Mouse (Mus musculus) heart, embryonic 14.5 days (tissue): ENCODE results near the gene Slc27a4. TPM values are rescaled to one million over a fixed set of nuclear protein-coding genes. Genes with fewer than 3 reads are reported as not detected.

ENCODE experiments used
- ATAC-seq: fragments of 200-750 bp; cut with Nextera tagmentation; 2 replicates; pipeline ENCODE4 v1.8.0; 2017; ENCODE audit warnings: low read depth, moderate TSS enrichment; ENCODE audit not compliant: insufficient number of reproducible peaks, insufficient read depth, low FRiP score
- H3K27ac ChIP-seq, 2 experiments: fragments of 200-500 bp in 1 of 2; fragments of 300-500 bp in 1 of 2; sonication (generic) in 1 of 2; replicated peaks in 1 of 2; 2 replicates each; pipeline ENCODE4 v1.5.1; 2012 to 2014; ENCODE audit warnings: low read depth in 2 of 2, low read length in 2 of 2, control low read depth in 1 of 2, mild to moderate bottlenecking in 1 of 2, mixed read lengths in 1 of 2; ENCODE audit not compliant: control insufficient read depth in 1 of 2, insufficient read depth in 1 of 2
- H3K27me3 ChIP-seq: fragments of 300-500 bp; sonication (generic); 2 replicates; pipeline ENCODE4 v1.6.1; 2014; ENCODE audit warnings: mild to moderate bottlenecking, low read length, control low read depth; ENCODE audit not compliant: control insufficient read depth, insufficient read depth
- H3K36me3 ChIP-seq: fragments of 300-500 bp; sonication (generic); 2 replicates; pipeline ENCODE4 v1.6.1; 2014; ENCODE audit warnings: mild to moderate bottlenecking, control low read depth, low read length, mixed read lengths; ENCODE audit not compliant: control insufficient read depth, insufficient read depth
- H3K4me1 ChIP-seq, 2 experiments: fragments of 200-500 bp in 1 of 2; fragments of 300-500 bp in 1 of 2; sonication (generic) in 1 of 2; 2 replicates each; pipeline ENCODE4 v1.6.1; 2012 to 2014; ENCODE audit warnings: low read length in 2 of 2, control low read depth in 1 of 2, mixed read lengths in 1 of 2; ENCODE audit not compliant: control insufficient read depth in 2 of 2, insufficient read depth in 2 of 2
- H3K4me2 ChIP-seq: fragments of 300-500 bp; sonication (generic); 2 replicates; pipeline ENCODE4 v1.6.1; 2014; ENCODE audit warnings: mild to moderate bottlenecking, low read length
- H3K4me3 ChIP-seq, 2 experiments: fragments of 200-500 bp in 1 of 2; fragments of 300-500 bp in 1 of 2; sonication (generic) in 1 of 2; 2 replicates each; pipeline ENCODE4 v1.5.1; 2012 to 2014; ENCODE audit warnings: low read length in 2 of 2, mild to moderate bottlenecking in 2 of 2, control low read depth in 1 of 2, low read depth in 1 of 2, moderate library complexity in 1 of 2; ENCODE audit not compliant: control insufficient read depth in 1 of 2, insufficient read depth in 1 of 2
- H3K9ac ChIP-seq: fragments of 300-500 bp; sonication (generic); 2 replicates; pipeline ENCODE4 v1.6.1; 2014; ENCODE audit warnings: mild to moderate bottlenecking, low read length
- H3K9me3 ChIP-seq: fragments of 300-500 bp; sonication (generic); 2 replicates; pipeline ENCODE4 v1.6.1; 2016; ENCODE audit warnings: low read length, control low read depth; ENCODE audit not compliant: control insufficient read depth
- WGBS: fragments of 180-500 bp; shearing (Covaris S2); extraction: QIAGEN DNeasy Blood & Tissue Kit; methylation state at CpG from one replicate; pipeline ENCODE4 v1.1.7; 2014; 5-methylcytosine and 5-hydroxymethylcytosine counted together
- polyA plus RNA-seq: library from polyadenylated mRNA; unstranded; fragments of >200 nt; fragmentation: Nextera tagmentation; extraction: Ambion mirVana; gene quantifications from 2 replicates; pipeline ENCODE4 v1.2.1, GENCODE M21; 2014

Gene Slc27a4
- polyA plus RNA-seq, 1 experiment from 2014 or later = 9.5 TPM

GRCm38 (mm10) chr2:29803400-29803831, 982 bp downstream of the Slc27a4 start:
- no peaks in the 10 kb centered on the region for H3K9me3 ChIP-seq
- peak overlapping the region; percentile 88 for H3K9ac ChIP-seq
- ATAC-seq = no peak
- no peaks in the 10 kb centered on the region for H3K27me3 ChIP-seq
- H3K4me3 ChIP-seq = peak overlapping the region; percentile 78 to 79
- peaks cover 42% of the 10 kb centered on the region for H3K36me3 ChIP-seq
- peak overlapping the region in 1 of 2 experiments; percentile 73; a peak in 1 of 4 replicates for H3K27ac ChIP-seq
- peak overlapping the region; percentile 96 for H3K4me2 ChIP-seq
- WGBS = 15% methylated on average over 6 of the region's 6 CpGs
- peaks cover 2 to 9% of the 10 kb centered on the region in 2 experiments; a peak in 3 of 4 replicates for H3K4me1 ChIP-seq

- ATAC-seq = no peak
Measured at GRCm38 (mm10) chr2:29815678-29816371, 13.4 kb downstream of the Slc27a4 start.

GRCm38 (mm10) chr2:29817426-29818232, 15.2 kb downstream of the Slc27a4 start:
- Histone ChIP-seq H3K36me3 (peaks cover 33% of the 10 kb centered on the region), H3K27me3 (no peaks in the 10 kb centered on the region), H3K27ac (peak overlapping the region in 1 of 2 experiments; percentile 26; a peak in 1 of 4 replicates), H3K4me2 (peak overlapping the region; percentile 40), H3K4me3 (no peak overlapping the region), H3K9me3 (no peaks in the 10 kb centered on the region), H3K4me1 (peaks cover 10 to 18% of the 10 kb centered on the region in 2 experiments), H3K9ac (no peak overlapping the region)
- peak; percentile 33; the same call in 1 of the 2 replicates for ATAC-seq
- 35% methylated on average over 8 of the region's 8 CpGs for WGBS

More at GRCm38 (mm10) chr2:29815678-29816371, 13.4 kb downstream of the Slc27a4 start:
- H3K9ac ChIP-seq = no peak overlapping the region
- WGBS = 77% methylated on average over 11 of the region's 11 CpGs
- H3K27me3 ChIP-seq = no peaks in the 10 kb centered on the region
- H3K36me3 ChIP-seq = peaks cover 51% of the 10 kb centered on the region
- no peaks in the 10 kb centered on the region for H3K9me3 ChIP-seq
- H3K4me1 ChIP-seq = peaks cover 9 to 17% of the 10 kb centered on the region in 2 experiments
- H3K4me3 ChIP-seq = no peak overlapping the region
- H3K27ac ChIP-seq = no peak overlapping the region
- no peak overlapping the region for H3K4me2 ChIP-seq

GRCm38 (mm10) chr2:29819363-29819762, 16.9 kb downstream of the Slc27a4 start:
- no peak for ATAC-seq
- no peak overlapping the region for H3K4me3 ChIP-seq
- WGBS = 36% methylated on average over 2 of the region's 2 CpGs
- H3K4me2 ChIP-seq = peak overlapping the region; percentile 67
- 0 out of 4 replicates have a peak overlapping the region, but pooled peaks of 1 of the 2 experiments have one; percentile 80 for H3K27ac ChIP-seq
- H3K9ac ChIP-seq = 0 out of 2 replicates have a peak overlapping the region, but pooled peaks have one; percentile 76
- peaks cover 18% of the 10 kb centered on the region for H3K36me3 ChIP-seq
- no peaks in the 10 kb centered on the region for H3K27me3 ChIP-seq
- no peaks in the 10 kb centered on the region for H3K9me3 ChIP-seq
- peaks cover 10 to 18% of the 10 kb centered on the region in 2 experiments for H3K4me1 ChIP-seq

GRCm38 (mm10) chr2:29820025-29820817, 17.8 kb downstream of the Slc27a4 start, which contains the start of gene Urm1:
Urm1 (plus strand) TSS chr2:29820075.
- 2% methylated on average over 35 of the region's 35 CpGs for WGBS
- Histone ChIP-seq H3K27me3 (no peaks in the 10 kb centered on the region), H3K4me3 (peak within 1 kb of the TSS; percentile 41 to 55), H3K36me3 (peaks cover 10% of the 10 kb centered on the region), H3K4me1 (peaks cover 10 to 18% of the 10 kb centered on the region in 2 experiments), H3K4me2 (peak within 1 kb of the TSS; percentile 67), H3K9me3 (no peaks in the 10 kb centered on the region), H3K9ac (peak within 1 kb of the TSS; percentile 76), H3K27ac (peak within 1 kb of the TSS; percentile 80 to 88)
- peak; percentile 36 for ATAC-seq

GRCm38 (mm10) chr2:29826318-29826925, 24.0 kb downstream of the Slc27a4 start:
- Histone ChIP-seq H3K4me1 (peaks cover 0 to 10% of the 10 kb centered on the region in 2 experiments; a peak in 2 of 4 replicates), H3K4me2 (peak overlapping the region; percentile 71), H3K9me3 (no peaks in the 10 kb centered on the region), H3K27me3 (no peaks in the 10 kb centered on the region), H3K27ac (peak overlapping the region; percentile 90 to 96), H3K36me3 (0 out of 2 replicates have a peak, but pooled peaks cover 8% of the 10 kb centered on the region), H3K4me3 (peak overlapping the region; percentile 80 to 94), H3K9ac (peak overlapping the region; percentile 77)
- 15% methylated on average over 11 of the region's 11 CpGs for WGBS
- ATAC-seq = no peak
